Mouse (Mus musculus) CH12.LX (cell line): ENCODE data around the gene Cldn10.

ENCODE experiments used
- CTCF ChIP-seq, 2 experiments: IDR thresholded peaks in 1 of 2; conservative IDR thresholded peaks in 1 of 2; 2 replicates each; pipeline ENCODE4 v1.5.1; 2011 to 2012; ENCODE audit warnings: low read depth in 2 of 2, low read length in 2 of 2, improper control_type of control experiment in 1 of 2, inconsistent platforms in 1 of 2, mild to moderate bottlenecking in 1 of 2, moderate library complexity in 1 of 2
- HCFC1 ChIP-seq: IDR thresholded peaks from 2 replicates; pipeline ENCODE4 v1.6.1; 2012; ENCODE audit warnings: low read depth, mild to moderate bottlenecking, inconsistent platforms, low read length, improper control_type of control experiment
- MAZ ChIP-seq: IDR thresholded peaks from 2 replicates; pipeline ENCODE4 v1.6.1; 2012; ENCODE audit warnings: low read depth, mild to moderate bottlenecking, inconsistent platforms, low read length, improper control_type of control experiment, moderate library complexity
- POLR2A ChIP-seq: IDR thresholded peaks from 2 replicates; pipeline ENCODE4 v1.6.1; 2011; ENCODE audit warnings: low read depth, mild to moderate bottlenecking, improper control_type of control experiment, low read length
- RAD21 ChIP-seq: IDR thresholded peaks from 2 replicates; pipeline ENCODE4 v1.6.1; 2011; ENCODE audit warnings: low read depth, mild to moderate bottlenecking, low read length, improper control_type of control experiment, moderate library complexity
- SMC3 ChIP-seq: IDR thresholded peaks from 2 replicates; pipeline ENCODE4 v1.6.1; 2011; ENCODE audit warnings: low read depth, low read length, improper control_type of control experiment

DNA sequence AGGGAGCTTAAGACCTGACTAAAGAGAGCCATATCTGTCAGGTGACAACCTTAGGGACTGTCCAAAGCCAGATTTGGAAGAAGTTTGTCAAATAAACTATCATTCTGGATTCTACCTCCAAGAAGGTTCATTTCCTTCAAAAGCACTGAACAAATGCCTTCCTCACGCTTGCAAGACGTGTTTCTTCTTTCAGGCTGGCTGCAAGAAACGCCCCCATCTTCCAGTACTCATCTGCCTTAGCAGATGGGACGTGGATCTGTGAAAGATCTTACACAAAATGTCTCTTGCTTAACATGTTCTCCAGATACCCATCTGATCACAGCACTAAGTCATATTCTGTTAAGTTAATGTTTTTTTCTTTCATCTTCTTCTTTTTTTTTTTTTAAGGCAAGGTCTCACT, 102.4 kb downstream of the Cldn10 start:
- TF ChIP-seq CTCF (conservative IDR thresholded peaks at IDR 0.05 in 1 of 2, IDR thresholded peaks at IDR 0.05 in 1 of 2; ENCODE audit: low read depth in 2 of 2, low read length in 2 of 2), result no peak
- no peak for TF ChIP-seq SMC3
- no peak for TF ChIP-seq POLR2A
- no peak for TF ChIP-seq MAZ
- no peak for TF ChIP-seq RAD21
- no peak for TF ChIP-seq HCFC1
